Mouse (Mus musculus) gastrocnemius, postnatal 36 days (tissue): ENCODE data around the gene Dlx4. TPM values are rescaled to one million over a fixed set of nuclear protein-coding genes. Genes with fewer than 3 reads are reported as not detected.

Experiments
- DNase-seq, 2 experiments: peaks; one replicate each; pipeline ENCODE4 v3.0.0; 2022
- intact Hi-C: fragments of 180-260 bp; cut with DNase I; formaldehyde crosslinking; loops from one replicate; pipeline ENCODE4 v1.15.1; 2025
- long read RNA-seq, 2 experiments: library from polyadenylated mRNA; stranded (forward); transcript quantifications; one replicate each; pipeline ENCODE4 v2.0.0; 2021
- total RNA-seq, 2 experiments: library from RNA; stranded (reverse); gene quantifications; 2 replicates each; pipeline ENCODE4 v1.2.3; 2021

Dlx4 gene
- total RNA-seq: not detected
- long read RNA-seq, experiment 1: 0 reads
- long read RNA-seq, experiment 2: 0 reads

- DNase-seq: no peak
- intact Hi-C loops: no loop called here
Observed at GRCm38 (mm10) chr11:95145851-95146403, at the start of gene Dlx4. Gene Dlx4, minus strand, starts transcription at chr11:95146263.

DNA sequence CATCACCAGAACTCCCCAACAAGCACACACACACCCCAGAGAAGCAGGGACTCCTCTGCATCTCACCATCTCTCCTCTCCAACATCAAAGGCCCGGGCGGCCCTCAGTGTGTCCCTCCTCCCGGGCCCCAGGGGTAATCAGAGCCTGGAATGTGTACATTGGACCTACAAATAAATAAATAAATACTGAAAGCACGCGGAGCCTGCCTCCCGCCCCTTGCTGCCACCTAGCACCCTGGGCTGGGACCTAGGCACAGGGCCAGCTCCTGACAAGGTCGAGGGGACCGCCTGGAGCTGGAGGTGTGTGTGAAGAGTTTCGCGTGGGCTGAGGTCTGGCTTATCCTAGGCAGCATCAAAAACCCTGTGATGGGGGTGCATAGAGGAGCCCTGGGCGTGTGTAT is 43.8 kb upstream of the Dlx4 start:
- no peak for DNase-seq
- intact Hi-C loops: no loop called here

- intact Hi-C loops: no loop called here
- DNase-seq: peak; percentile 46 to 52
Observed at GRCm38 (mm10) chr11:95186826-95187225, 40.8 kb upstream of the Dlx4 start.

DNA sequence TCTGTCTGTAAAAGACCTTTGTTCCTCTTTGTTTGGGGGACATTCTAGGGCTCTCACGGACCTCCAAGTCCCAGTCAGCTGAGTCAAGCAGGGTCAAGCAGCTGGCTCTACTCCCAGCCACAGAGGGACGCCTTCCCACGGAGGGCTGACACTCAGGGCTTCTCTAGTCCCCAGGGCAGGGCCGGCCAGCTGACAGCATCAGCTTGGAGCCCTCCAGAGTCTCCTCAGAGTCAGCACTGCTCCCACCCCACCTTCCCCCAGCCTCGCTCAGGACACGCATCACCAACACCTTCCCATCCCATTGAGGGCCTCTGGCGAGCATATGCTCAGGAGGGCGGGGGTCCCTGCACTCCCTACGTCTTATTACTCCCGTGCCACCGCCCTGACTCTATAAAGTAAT is 39.6 kb upstream of the Dlx4 start:
- no peak for DNase-seq
- intact Hi-C loops: no loop called here

- intact Hi-C loops: no loop called here
- DNase-seq: no peak
Observed at GRCm38 (mm10) chr11:95184561-95184960, 38.5 kb upstream of the Dlx4 start.

DNA sequence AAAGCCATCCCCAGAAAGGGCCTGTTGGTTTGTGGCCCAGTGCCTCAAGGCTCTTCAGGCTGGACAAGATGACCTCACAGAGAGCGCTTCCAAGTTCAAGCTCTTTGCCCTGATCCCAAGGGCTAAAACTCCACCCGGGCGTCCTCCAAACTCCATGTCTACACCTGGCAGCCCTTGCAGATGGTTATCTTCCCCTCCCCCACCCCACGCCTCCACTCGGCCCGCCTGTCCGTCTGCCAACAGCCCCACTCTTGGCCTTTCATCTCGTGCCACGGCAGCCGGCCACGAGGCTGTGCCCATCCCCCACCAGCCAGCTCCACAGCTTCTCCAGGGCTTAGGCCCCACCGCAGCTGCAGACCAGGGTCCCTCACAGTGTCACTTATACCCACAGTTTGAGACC is 33.2 kb upstream of the Dlx4 start:
- intact Hi-C loops: no loop called here
- no peak for DNase-seq

- intact Hi-C loops: no loop called here
- DNase-seq: no peak
Observed at GRCm38 (mm10) chr11:95165857-95166256, 19.8 kb upstream of the Dlx4 start.

GRCm38 (mm10) chr11:95161708-95162107 is 15.6 kb upstream of the Dlx4 start:
- DNase-seq: no peak
- intact Hi-C loops: no loop called here

GRCm38 (mm10) chr11:95160693-95161092 is 14.6 kb upstream of the Dlx4 start:
- intact Hi-C loops: no loop called here
- DNase-seq: no peak

GRCm38 (mm10) chr11:95159763-95160371 is 13.8 kb upstream of the Dlx4 start:
- DNase-seq: no peak
- intact Hi-C loops: no loop called here

GRCm38 (mm10) chr11:95157872-95158271 is 11.8 kb upstream of the Dlx4 start:
- DNase-seq: no peak

DNA sequence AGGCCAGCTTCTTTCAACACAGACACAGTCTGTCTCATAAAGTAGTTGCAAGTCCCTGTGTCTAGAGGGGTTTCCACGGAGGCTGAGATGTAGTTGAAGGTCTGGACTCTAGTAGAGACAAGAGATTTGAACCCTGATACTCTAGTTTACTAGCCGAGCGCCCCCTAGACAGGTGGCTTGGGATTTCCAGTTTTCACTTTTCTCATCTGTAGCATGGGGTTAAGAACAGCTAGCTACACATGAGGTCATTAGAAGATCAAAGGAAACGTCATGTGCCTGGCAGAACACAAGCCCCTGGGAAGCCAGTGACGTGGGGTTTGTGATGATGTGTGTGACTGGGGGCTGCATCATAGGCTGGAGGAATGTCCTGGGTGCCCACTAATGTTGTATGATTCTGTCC is 11.3 kb upstream of the Dlx4 start:
- intact Hi-C loops: no loop called here
- no peak for DNase-seq

More at GRCm38 (mm10) chr11:95157872-95158271, 11.8 kb upstream of the Dlx4 start:
- intact Hi-C loops: no loop called here

GRCm38 (mm10) chr11:95155511-95155910 is 9.4 kb upstream of the Dlx4 start:
- intact Hi-C loops: no loop called here
- no peak for DNase-seq

DNA sequence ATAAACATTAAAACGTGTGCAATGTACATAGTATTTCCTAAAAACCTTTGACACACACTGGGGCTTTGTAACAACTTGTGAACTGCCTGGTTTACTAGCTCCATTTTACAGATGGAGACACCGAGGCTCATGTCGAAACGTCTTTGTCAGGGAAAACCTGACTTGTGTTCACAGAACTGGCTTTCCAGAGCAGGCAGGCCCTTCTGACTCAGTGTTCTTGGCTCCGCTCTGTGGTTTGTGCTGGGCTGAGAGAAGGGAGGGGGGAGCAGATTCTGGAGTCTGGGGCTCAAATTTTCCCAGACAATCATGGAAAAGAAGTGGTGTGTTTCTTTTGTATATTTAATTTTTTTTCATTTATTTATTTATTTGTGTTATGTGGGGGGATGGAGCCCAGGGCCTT is 7.6 kb upstream of the Dlx4 start:
- intact Hi-C loops: no loop called here
- DNase-seq: no peak

DNA sequence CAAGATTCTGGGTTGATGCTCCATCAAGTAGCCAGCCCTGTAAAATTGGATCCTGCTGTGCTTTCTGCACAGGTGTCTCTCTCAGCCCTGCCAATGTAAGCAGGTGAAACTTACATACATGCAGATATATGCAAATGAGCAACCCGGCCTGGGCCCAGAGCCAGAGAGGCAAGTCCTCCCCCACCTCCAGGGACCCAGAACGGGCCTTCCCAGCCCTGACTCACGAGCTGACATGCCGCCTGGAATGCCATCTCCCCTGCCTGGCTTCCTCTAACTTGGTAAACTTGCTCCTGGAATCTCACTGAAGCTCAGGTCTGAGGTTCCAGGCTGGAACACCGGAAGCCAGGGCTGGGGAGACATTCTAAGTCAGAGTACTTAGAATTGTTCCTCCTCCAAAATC is 7.1 kb upstream of the Dlx4 start:
- DNase-seq: no peak
- intact Hi-C loops: no loop called here

DNA sequence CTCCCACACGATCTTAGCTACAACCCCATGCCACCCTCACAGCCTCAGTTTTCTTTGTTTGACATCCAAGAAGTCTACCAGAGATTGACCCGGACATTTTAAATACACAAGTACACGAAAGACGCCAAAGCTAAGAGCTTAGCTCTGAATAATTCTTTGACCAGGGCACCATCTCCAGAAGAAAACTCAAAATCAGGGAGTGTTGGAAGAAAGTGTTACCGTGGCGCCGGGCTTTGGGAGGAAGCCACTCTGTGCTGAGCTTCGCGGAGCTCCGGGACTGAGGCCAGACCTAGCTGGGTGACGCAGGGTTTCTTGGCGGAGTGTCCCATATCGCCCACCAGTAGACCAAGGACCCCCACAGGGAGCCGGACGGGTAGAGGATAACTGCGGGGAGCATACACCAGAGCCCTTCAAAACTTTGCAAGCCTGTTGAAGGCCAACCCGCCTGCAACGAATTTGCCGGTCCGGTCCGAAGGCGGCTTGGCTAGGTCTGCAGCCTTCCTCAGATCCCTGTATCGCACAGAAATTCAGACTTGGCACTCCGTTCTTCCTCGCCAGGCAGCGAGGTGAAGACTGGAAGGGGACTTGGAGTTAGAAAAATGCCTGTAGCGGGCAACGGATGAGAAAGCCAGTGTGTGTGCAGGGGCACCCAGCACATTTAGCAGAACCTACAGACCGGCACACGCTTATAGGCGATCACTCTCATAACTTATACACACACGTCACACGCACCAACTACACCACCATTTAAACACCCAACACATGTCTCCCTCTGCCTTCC is 4.4 kb upstream of the Dlx4 start:
- intact Hi-C loops: no loop called here
- peak in 1 of 2 experiments; percentile 26 for DNase-seq

DNA sequence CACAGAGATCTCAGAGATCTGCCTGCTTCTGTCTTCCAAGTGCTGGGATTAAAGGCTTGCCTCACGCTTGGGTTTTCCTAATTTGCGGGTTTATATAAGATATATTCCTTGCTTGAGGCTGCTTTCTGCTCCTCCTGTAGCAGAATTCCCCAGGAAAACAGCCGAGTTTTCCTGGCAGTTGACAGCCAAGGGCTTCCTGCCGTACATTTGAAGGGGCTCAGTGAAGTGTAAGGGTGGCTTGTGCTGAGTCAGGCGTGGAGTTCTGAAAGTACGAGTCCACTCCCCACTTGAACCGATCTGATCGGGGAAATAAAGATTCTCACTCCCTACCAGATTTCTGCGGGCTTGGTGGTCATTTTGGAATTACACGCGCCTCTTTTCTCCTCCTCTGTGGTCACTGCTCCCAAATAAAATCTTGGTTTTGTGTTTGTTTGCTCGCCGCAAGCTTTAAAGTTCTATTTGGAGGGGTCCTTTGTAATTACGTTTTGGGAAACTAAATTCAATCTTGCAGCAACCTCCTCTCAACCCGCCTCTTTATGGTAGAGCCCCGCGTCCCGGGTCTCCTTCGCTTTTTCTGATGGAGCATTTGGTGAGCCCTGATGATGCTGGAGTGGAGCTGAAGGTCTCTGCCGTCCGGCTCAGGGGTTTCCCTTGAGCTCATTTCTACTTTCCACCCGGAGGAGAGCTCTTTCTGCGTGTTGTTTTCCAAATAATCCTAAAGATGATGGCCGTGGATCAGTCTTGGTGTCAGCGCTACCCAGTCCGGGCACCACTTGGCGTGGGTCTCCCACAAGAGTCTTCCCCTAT is 3.6 kb upstream of the Dlx4 start:
- intact Hi-C loops: no loop called here
- no peak for DNase-seq

DNA sequence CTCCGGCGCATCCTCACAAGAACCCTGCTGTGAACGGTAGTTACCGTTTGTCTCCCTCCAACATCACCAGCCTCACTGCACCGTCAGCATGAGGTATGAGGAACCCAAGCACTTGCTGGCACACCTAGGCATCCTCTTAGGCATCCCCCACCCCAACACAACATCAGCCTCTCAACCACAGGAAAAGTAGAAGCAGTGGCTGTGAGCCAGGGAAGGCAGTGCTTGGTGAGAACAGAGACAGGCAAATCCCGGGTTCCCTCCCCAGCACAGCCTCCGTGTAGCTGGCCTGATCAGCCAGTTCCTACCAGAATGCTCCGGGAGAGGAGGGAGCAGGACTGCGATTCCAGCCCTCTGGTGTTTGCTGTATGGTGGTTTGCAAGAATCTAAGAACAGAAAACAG is 2.7 kb upstream of the Dlx4 start:
- intact Hi-C loops: no loop called here

DNA sequence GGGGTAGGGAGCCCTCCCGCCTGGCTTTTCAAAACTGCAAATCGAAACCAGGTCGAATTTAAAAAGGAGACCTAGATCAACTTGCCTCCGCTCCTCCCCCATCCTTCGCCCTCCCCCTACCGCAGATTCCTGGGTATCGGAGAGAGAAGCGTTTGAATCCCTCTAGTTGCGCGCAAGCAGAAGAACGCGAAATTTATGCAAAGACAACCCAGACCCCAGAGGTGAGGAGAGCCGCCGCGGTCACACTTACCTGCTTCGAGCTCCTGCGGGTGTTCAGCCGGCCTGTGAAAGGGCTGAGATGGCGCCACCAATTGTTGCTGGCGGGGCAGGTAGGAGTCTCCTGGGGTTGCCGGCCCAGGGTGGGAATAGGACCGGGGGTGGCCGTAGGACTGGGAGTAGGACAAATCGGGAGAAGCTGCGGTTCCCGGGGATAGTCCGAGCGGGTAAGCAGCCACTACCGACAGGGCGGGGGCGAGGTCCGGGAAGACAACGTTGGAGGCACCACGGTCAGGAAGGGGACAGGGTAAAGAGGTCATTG is 1.0 kb downstream of the Dlx4 start:
- intact Hi-C loops: no loop called here
- DNase-seq: no peak

More for the DNA sequence above, 2.7 kb upstream of the Dlx4 start:
- no peak for DNase-seq

- intact Hi-C loops: no loop called here
- no peak for DNase-seq
Observed at GRCm38 (mm10) chr11:95144091-95144945, 1.7 kb downstream of the Dlx4 start.
